Mouse (Mus musculus) right cerebral cortex, postnatal 4 days (tissue): ENCODE data around the gene Creg2.
"Not testable (repeated sequence)": the region's sequence is repeated elsewhere in the genome, so short reads cannot be mapped to it uniquely, and the experiment has no call there.

ENCODE experiments used
- DNase-seq: peaks from one replicate; pipeline ENCODE4 v3.0.0-alpha.2; 2022

Gene Creg2

DNA sequence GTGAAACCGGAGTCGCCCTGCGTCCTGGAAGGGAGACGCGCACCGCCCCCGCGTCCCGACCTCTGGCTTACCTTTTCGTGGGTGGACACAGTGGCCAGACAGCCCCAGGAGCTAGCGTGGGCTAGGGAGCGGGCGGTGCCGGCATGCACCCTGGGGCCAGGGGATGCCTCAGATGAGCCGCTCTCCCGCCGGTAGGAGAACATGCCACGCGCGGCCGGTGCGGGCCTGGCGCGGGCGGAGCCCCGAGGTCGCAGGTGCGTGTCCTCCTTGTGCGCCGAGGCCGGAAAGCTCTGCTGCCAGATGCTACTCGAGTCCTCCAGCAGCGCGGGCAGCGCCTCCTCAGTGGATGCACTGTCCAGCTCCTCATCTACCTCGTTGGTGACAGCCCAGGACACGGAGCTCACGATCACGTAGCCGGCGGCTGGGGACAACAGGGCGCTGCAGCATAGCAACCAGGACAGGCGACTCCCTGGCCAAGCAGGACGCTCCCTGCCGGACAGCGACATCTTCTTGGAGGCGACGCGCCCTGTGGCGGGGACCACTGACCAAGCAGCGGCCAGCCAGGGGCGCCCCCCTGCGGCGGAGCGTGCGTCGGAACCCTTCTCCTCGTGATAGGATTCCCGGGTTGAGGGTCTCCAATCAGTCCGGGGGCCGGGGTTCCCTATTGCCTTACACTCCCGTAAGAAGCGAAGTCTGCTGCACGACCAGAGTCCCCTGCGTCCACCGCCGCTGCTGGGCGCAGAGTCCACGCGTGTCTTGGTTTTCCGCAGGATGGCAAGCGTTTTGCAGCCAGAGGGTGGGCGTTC, 636 bp downstream of the Creg2 start:
- peak; percentile 83 for DNase-seq

DNA sequence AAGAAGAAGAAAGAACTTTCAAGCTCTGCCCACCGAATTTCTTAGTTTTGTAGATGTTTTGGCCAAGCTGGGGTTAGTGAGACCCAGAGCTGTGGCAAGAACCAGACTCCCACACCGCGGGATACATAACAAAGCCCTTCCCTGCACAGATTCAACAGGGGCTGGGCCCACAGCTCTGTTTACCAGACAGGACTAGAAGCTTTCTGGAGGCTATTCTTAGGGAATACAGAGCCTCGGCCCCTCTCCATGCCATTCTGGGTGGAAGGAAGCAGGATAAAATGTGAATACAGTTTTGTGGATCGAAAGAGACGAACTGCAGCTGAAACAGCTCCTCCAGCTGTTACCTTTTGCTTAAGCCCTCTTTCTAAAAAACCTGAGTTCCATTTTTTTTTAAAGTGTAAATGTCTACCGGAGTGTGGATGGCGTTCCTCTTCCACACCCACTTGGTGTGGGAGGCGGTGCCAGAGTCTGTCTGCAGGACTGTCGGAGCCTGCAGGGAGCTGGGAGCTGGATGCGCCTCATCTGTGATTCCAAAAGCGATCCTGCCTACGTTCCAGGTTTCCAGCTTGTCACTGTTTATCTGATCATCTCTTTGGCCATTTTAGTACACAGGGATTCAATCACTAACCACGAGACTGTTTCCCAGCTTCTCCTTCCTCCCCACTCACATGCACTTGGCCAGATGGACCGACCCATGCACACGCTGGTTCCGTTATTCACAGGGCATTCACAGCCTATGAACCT, 1.4 kb downstream of the Creg2 start:
- DNase-seq: peak; percentile 37

DNA sequence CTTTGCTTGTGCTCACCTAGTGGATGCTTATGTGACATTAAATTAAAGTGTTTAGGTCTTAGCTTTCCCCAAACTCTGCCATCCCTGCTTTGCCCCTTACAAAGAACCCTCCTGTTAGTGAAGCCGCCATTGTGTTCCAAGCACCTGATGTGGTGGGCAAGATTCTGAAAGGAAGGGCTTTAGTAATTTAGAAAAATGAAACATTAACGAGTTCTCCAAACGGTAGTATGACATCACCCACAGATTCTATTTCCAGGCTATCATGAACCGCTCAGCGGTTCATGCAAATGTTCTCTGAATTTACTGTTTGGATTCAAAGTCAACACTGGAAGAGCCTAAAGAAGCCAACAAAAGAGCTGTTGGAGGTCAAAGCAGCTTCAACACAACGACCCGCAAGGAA, 2.7 kb downstream of the Creg2 start:
- no peak for DNase-seq

DNA sequence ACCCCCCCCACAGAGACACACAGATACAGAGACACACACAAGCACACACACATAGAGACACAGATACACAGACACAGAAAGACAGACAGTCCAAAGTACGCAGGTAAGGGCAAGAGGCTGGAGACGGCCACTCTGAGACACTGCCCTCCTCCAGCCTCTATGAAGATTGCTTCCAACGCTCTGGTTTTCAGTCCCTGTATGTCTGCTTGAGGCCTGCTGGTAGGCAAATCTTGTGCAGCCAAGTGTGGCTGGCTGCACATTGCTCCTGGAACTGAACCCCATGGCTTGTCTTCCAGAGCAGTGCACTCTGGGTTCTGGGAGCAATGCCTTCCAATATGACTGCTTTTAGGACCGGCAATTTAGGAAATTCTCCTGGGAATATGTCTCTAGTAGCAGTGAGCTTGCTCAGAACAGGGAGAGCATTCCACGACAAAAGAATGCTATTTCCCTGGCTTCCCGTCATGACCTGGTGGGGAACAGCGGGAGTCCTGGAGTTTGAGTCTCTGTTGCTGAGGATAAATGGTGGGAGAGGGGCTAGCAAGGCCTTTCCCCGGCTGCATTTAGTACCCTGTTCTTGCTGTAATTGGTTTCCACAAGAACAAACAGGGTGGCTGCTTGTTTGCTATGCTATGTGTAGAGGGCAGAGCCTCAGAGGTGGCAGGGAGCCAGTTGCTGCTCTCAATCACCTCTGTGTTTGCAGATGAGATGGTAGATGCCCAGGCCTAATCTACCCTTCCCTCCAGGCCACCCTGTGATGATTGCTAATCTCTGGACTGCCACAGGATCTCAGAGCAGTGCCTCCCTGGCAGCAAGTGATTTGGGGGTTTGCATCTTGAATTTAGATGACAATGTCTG, 5.1 kb downstream of the Creg2 start:
- peak; percentile 49 for DNase-seq

DNA sequence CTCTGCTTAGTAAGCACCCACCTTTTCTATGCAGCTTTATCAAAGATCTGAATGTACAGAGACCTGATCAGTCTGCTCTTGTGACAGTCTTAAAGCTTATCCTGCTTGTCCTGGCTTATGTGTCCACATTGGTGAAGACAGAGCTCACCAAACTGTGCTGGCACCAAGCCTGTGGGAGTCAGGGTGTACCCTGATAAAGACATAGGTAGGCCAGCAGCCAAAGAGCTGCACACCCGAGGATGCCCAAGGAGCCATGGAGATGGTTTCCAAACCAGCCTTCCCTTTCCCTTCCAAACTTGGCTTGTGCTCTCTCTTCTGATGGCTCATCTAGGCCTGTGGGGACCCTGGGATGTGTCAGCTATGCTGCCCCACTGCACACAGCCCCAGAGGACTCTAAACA, 6.9 kb downstream of the Creg2 start:
- no peak for DNase-seq

DNA sequence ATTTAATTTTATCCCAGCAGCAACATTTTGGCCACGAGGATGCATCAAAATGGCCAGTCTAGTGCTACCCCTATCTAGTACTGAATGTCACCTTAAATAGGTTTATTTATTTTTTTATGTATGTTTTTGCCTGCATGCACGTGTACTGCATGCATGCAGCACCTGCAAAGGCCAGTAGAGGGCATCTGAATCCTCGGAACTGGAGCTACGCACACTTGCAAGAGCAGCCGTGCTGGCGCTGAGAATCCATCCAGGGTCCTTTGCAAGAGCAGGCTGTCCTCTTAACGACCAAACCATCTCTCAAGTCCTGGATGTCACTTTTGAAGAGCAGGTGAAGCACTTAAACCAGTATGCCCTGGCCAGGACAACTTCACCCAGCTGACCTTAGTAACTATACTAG, 9.6 kb downstream of the Creg2 start:
- no peak for DNase-seq

DNA sequence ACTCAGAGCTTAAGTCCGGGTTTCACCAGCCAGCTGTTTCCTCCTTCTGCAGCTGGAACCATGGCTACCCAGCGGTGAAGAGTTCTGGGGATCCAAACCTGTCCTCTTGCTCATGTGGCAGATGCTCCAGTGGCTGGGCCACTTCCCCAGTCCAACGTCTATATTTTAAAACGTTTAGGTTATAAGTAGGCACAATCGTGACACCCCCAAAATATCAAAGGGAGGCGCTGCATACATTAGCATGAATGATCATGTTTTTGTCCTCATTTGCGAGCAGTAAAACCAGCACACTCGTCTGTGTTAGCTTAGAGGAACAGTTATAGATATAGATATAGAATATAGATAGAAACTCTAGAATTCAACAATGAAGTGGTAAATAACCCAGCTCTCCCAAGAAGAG, 14.1 kb downstream of the Creg2 start:
- DNase-seq: no peak

DNA sequence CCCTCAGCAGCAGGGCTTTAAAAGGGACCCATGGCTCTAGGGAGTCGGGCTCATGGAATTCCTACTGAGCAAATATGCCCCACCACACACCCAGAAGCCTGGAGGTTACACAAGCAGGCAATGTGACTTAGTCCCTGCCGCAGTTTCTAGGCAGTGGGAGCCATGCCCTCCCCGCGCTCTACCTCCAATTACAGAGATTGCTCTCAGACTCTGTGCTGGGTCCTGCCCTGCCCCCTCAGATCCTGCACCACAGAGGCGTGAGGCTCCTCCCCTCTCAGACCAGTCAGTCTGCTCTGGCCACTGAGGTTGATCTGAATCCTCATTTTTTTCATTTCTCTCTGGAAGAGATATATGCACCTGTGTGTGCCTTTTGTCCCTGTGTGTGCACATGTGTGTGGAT, 14.6 kb downstream of the Creg2 start:
- DNase-seq: no peak

DNA sequence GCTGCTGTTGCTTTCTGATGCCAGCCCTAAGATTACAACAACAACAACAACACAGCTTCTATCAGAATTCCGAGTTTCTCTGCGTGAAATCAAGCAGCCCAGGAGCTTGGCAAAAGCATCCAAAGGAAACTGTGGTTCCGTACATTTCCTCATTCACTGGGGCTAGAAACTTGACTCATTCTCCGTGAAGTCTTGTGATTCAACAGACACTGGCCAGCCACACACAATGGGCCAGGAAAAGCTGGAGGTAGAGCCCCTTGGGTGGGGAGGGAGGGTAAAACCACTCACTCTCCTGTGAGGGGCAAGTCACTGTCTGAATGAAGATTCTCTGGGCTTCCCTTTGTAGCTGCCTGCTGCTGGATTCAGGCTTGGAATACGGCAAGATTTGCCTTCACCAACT, 15.1 kb downstream of the Creg2 start:
- DNase-seq: no peak

DNA sequence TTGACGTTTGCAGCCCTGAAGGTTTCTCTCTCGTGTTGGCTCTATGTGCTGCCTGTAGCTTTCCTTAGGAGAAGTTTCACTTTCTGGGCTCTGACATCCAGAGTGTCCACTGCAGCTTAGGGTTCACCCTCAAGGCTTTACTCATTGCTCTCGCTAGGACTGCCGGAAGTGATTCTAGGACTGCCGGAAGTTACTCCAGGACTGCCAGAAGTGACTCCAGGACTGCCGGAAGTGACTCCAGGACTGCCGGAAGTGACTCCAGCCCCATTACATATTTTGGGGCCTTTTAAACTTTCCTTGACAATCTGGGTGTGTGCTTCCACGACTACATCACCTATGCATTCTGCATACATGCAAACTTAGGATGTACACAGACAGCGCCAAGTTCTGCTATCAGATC, 22.7 kb downstream of the Creg2 start:
- no peak for DNase-seq

DNA sequence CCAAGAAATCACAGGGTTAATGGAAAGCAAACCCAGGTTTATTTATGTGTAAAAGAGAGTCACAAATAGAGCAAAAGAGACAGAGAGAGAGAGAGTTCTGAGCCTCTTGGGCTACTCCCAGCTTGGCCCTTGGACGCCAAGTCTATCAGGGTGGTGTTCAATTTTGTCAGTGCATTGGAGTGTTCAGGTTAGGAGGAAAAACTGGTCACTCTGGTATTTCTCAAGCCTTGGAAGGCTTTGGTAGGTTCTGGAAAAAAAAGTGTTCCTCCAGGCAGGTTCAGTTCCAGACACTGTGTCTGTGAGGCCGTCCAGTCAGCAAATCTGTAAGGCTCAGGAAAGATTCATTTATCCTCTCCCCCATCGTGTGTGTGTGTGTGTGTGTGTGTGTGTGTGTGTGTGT, 25.8 kb downstream of the Creg2 start:
- no peak for DNase-seq

DNA sequence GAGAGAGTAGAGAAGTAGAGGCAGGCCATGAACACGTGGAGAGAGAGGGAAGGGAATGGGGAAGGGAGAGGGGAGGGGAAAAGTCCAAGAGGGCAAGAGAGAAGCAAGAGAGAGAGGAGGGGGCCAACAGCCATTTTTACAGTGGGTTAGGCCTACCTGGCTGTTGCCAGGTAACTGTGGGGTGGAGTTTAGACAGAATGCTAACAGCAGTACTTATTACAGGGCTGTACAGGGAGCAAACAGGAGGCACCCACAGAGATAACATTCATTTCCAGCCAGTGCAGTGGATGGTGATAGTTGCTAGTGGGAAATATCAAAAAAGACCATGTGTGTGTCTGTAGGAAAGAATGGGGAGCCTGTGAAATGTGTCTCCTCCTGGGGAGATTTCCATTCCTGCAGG, 27.5 kb downstream of the Creg2 start:
- DNase-seq: no peak

DNA sequence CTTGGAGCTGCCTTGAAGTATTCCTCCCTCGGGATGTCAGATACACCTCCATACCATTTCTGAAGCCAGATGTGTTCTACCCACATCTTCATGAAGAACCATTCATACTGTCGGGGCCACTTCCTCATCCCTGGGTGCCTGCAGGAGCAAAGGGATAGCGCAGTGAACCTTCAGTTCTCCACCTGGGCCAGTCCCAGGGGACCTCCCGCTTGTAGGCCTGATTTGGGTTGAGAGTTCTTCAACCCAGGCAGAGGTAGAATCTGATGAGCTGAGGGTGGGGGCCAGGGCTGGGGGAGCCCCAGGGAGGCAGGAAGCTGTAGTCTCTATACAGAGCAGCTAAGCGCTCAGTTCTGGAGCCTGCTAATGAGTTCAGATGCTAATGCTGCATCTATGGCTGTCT, 28.2 kb downstream of the Creg2 start:
- no peak for DNase-seq

DNA sequence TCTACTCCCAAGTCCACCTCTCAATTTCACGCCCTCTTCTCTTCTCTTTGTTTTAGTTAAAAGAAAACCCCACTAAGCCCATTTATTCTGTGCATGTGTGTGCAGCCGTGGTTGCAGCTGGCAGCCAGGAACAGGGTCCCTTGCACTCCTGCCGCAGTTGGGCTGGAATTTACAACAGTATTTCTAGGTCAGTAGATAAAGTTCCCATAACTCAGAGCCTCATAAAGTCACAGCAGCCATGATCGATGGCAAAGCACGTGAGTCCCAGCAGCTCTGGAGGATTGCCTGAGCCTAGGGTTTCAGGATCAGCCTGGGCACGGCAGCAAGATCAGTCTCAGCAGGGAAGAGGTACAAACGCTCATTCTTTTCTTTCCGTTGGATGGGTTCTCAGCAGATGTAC, 32.8 kb downstream of the Creg2 start:
- no peak for DNase-seq

DNA sequence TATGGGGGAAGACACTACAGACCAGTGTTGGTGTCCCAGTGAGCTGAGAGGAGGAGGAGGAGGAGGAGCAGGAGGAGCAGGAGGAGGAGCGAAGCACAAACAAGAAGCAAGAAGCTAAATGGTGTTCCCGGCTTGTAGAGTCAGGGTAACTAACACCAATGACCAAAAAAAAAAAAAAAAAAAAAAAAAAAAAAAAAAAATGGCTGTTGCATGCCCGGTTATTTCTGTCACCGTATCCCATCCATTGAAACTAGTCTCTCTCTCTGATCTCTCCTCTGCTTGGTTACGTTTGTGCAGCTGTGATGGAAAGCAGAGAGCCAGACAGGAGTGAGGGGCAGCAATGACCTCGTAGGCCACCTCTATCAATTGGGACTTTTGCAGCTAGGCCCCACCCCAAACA, 35.7 kb downstream of the Creg2 start:
- no peak for DNase-seq

DNA sequence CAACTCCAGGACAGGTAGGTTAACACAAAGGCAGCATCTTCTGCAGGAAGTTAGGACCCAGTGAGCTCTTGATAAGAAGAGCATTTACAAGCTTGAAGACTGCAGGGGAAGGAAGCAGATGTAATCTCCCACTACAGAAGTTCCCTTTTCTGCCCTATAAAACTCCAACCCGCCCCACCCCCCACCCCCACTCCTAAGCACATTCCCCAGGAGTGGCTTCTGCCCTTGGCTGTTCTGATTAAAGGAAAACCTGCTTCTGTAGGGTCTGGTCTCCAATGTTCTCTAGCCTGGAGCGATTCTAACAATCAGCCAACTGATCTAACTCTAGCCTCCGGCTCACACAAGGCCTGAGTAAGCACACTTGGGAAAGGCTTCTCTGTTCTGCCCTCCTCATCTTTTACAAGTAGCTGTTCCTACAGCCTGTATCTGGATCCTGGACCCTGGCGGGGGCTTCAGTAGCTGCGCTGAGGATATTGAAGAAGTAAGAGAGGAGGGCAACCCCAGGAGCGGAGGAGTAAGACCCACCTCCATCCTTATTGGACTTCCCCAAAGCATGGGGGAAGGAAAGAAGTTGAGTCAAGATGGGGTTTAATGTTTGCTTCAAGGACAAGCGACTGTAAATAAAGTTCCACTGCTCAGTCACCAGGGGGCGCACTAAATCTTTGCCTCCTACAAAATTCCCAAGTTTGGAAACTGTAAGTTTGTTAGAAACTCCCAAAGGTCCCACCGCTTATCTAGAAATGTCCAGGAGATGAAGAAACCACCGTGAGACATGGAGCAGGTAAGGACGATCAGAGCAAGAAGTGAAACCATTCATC, 36.6 kb downstream of the Creg2 start:
- DNase-seq: peak; percentile 78

DNA sequence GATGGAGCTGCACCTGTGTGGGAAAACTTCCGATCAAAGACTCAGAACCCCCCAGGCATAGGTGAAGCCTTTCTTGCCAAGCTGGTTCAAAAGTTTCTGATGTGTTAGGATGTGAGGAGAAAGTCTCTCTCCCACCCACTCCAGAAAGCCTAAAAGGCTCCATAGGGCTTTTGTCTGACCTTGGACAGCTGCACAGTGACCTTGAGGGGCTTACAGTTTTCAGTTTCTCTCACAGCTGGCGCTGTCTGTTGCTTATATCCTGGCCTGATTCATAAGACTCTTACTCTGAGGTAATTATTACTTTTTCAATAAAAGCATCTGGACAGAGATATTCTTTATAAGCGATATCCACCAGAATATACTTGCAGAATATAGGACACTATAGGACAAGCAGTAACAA, 38.2 kb downstream of the Creg2 start:
- DNase-seq: no peak

DNA sequence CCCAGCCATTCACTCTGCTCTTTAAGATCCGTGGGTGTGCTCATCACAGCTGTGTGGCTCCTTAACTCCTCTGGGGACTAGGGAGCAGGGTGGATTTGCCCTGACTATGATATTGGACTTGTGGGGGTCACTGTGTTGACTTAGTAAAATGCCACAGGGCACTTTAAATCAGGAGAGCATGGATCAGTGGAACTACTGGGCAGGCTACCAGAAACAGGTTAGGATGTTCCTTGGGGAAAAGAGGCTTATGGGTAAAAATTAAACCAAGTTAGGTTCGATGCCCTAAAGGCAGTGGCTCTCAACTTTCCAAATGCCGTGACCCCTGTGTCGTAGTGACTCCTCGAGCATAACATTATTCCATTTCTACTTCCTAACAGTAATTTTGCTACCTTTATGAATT, 38.8 kb downstream of the Creg2 start:
- DNase-seq: no peak

DNA sequence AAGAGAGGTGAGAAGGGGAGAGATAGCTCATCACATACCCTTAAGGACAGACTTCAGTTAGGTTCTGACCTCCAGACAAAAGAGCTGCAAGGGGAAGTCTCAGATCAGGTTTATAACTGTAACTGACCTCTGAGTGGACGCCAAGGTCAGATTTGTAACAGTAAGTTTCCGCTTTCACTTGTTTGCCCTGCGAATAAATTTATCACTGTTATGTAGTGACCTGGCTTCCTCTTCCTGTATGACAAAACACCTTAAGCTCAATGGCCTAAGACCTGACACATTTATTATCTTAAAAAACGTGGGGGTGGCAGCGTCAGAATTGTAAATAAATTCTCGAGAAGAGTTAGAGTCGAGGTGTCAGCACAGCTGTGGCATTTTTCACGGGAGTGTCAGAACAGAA, 42.7 kb downstream of the Creg2 start:
- no peak for DNase-seq

DNA sequence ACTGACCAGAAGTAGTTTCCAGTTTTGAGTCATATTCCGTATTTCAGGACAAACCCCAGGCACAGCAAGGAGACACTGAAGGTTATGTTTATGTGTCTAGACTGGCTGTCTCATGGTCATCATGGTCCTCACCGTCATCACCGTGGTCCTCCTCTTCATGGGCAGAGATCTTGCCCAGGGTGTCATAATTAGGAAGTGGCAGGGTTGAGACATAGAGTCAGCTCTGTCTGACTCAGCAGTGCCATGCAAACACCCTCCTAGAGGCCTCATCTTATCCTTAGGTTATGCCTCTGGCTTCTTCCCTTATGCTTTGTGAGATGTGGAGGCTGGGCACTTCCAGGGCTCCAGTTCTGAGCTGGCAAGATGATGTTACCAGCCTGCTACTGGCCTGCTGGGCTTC, 48.8 kb downstream of the Creg2 start:
- no peak for DNase-seq

DNA sequence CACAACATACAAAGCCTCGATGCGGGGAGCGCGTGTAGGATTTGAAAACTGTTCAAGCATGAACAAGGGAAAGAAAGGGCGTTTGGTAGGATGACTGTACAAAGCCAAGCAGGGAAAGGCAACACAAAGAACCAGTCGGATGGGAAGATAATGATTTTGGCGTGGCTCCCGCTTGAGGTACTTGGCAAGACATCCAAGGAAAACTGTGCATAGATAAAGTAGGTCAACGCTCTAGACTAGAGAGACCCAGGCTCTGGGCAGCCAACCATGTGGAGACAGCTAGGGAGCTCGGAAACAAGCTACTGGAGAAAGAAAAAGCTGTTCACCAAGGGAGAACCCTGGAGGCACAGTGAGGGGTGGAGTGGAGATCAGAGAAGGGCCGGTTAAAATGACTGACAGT, 52.5 kb downstream of the Creg2 start:
- DNase-seq: peak; percentile 29

DNA sequence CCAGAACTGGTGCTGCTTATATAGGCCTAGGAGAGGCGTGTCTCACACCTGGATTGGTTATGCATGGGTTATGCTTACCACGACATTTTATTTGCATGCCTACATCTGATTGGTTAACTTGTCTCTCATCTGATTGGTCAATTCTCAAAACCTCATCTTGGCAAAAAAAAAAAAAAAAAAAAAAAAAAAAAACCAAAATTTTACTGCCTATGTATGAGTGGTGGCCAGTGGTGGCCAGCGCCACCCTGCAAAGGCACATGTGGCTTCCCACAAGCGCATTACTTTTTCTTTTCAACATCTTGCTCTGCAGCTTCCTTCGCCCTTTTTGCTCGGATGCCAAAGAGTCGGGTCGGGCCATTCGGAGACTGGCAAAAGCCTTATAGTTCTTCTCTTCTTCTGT, 54.1 kb downstream of the Creg2 start:
- not testable (repeated sequence) for DNase-seq

DNA sequence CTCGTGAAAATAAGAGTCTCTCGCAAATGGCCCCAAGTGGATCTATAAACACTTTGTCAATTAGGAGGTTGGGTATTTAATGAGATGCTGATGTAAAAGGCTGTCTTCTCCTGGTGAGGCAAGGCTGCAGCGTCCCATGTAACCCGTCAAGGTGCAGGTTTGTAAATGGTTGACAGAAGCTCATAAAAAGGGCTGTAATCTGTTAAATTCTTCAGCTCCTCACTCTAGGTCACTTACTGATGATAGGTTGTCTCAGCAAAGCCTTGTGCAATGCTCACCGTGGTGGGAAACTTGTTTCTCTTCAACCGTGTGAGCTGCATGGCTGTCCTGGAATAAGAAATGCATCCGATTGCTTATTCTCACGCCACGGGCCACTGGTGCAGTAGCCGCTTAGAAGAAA, 57.4 kb downstream of the Creg2 start:
- no peak for DNase-seq
